Comparison of ENCODE assay signal across 26 mouse cellular contexts in the genomic region with DNA sequence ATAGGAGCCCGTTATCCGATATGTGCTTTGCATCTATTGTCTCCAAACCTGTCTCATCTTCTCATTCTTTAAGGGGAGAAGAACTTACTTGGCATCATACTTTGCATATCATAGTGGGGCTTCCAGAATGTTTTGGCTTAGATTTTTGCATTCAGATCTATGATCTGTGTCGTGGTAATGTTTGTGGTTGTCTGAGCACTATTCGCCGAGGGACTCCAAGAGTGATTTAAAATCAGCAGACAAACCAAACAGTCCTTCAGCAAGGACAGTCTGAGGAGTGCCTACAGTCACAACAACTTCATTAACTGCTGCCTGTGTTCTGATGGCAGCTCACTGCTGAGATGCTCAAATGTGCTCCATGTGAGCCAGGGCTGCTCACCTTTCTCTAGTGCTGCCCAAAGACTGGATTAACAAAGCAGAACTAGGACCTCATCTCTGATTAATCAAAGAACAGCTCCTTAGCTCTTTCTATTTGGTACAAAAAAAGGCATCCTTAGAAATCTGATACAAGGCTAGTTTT.
A peak's percentile ranks its signal among the peaks of the same experiment; 100 is the strongest.
DNase-seq lines count a peak whose midpoint lies in the region; ATAC-seq and TF ChIP-seq lines count a peak whose summit lies in the region.
"Had no signal": no experiment of that assay in that cellular context is flagged by ENCODE, and none has a peak within 500 bp of the region (broad histone marks: within the 10 kb centered on the region; RNA-seq: fewer than 3 reads in every experiment).

No protein-coding gene starts in this region.

- no peaks in the 10 kb centered on the region for H3K9me3 ChIP-seq in heart, embryonic 12.5 days (replicated peaks)
- H3K9me3 ChIP-seq in forebrain, embryonic 12.5 days: no peaks in the 10 kb centered on the region
- H3K9me3 ChIP-seq: heart, embryonic 15.5 days; limb, embryonic 12.5 days; liver, embryonic 13.5 days; stomach, embryonic 15.5 days had no signal

- no peak overlapping the region for H3K4me3 ChIP-seq in heart, embryonic 12.5 days
- no peak overlapping the region for H3K4me3 ChIP-seq in layer of hippocampus, adult 2 months
- no peak overlapping the region for H3K4me3 ChIP-seq in forebrain, embryonic 12.5 days (replicated peaks)
- H3K4me3 ChIP-seq: erythroblast, embryonic 14.5 days; heart, adult 2 months; heart, embryonic 15.5 days; limb, embryonic 12.5 days; liver, embryonic 13.5 days; stomach, embryonic 15.5 days had no signal

- 83% methylated on average over 5 of the region's 5 CpGs for WGBS in heart, embryonic 12.5 days
- 79% methylated on average over 5 of the region's 5 CpGs for WGBS in forebrain, embryonic 12.5 days

- DNase-seq in heart, adult 11 months: peak; percentile 14
- DNase-seq in layer of hippocampus, adult 2 months (ENCODE audit: low spot score in 2 of 2): no peak
- no peak for DNase-seq in layer of hippocampus, adult 9-11 months
- DNase-seq in brain, adult 2 months (ENCODE audit: low read depth, low spot score): peak; percentile 14
- DNase-seq in urinary bladder, postnatal 10 days (ENCODE audit: low spot score): no peak
- DNase-seq: adrenal gland, postnatal 14 days; cerebellum, adult 18-20 months; cerebellum, postnatal 36 days; gastrocnemius, postnatal 10 days; heart, adult 2 months; heart, postnatal 4 days; kidney, adult 11 months; kidney, postnatal 10 days; liver, embryonic 13.5 days; lung, postnatal 36 days; right cerebral cortex, postnatal 25 days; thymus, adult 2 months had no signal

- no peak overlapping the region for H3K9ac ChIP-seq in heart, embryonic 12.5 days
- H3K9ac ChIP-seq in forebrain, embryonic 12.5 days: no peak overlapping the region
- H3K9ac ChIP-seq: heart, embryonic 15.5 days; limb, embryonic 12.5 days; liver, embryonic 13.5 days; lung, embryonic 14.5 days; stomach, embryonic 15.5 days had no signal

- 0 out of 2 replicates have a peak, but pooled peaks cover 10% of the 10 kb centered on the region for H3K27me3 ChIP-seq in heart, embryonic 12.5 days (replicated peaks)
- no peaks in the 10 kb centered on the region for H3K27me3 ChIP-seq in forebrain, embryonic 12.5 days
- H3K27me3 ChIP-seq: CH12.LX; limb, embryonic 12.5 days; stomach, embryonic 15.5 days had no signal

- H3K36me3 ChIP-seq in heart, embryonic 12.5 days: no peaks in the 10 kb centered on the region
- H3K36me3 ChIP-seq in forebrain, embryonic 12.5 days (replicated peaks): no peaks in the 10 kb centered on the region
- H3K36me3 ChIP-seq: heart, embryonic 15.5 days; limb, embryonic 12.5 days; liver, embryonic 13.5 days; stomach, embryonic 15.5 days had no signal

- peaks cover 8% of the 10 kb centered on the region for H3K4me1 ChIP-seq in heart, embryonic 12.5 days (replicated peaks)
- H3K4me1 ChIP-seq in forebrain, embryonic 12.5 days: peaks cover 8% of the 10 kb centered on the region; the same call in 1 of the 2 replicates
- H3K4me1 ChIP-seq: heart, embryonic 15.5 days; liver, embryonic 13.5 days; stomach, embryonic 15.5 days had no signal

- no peak for ATAC-seq in heart, embryonic 12.5 days (ENCODE audit: insufficient number of reproducible peaks, low FRiP score)
- ATAC-seq in forebrain, embryonic 12.5 days (ENCODE audit: low FRiP score): no peak
- no peak for ATAC-seq in CD4-positive, CD25-positive, alpha-beta regulatory T cell, adult 4 months

- no peak for TF ChIP-seq CTCF in layer of hippocampus, adult 2 months (conservative IDR thresholded peaks at IDR 0.05)

- H3K27ac ChIP-seq in heart, embryonic 12.5 days (ENCODE audit: poor library complexity, severe bottlenecking): no peak overlapping the region
- H3K27ac ChIP-seq in layer of hippocampus, adult 2 months: peak overlapping the region; percentile 76
- 0 out of 2 replicates have a peak overlapping the region, but pooled peaks have one; percentile 36 for H3K27ac ChIP-seq in forebrain, embryonic 12.5 days
- H3K27ac ChIP-seq: heart, adult 2 months; heart, embryonic 15.5 days; limb, embryonic 12.5 days; liver, embryonic 13.5 days; stomach, embryonic 15.5 days had no signal

- H3K4me2 ChIP-seq in heart, embryonic 12.5 days: no peak overlapping the region
- no peak overlapping the region for H3K4me2 ChIP-seq in forebrain, embryonic 12.5 days
- H3K4me2 ChIP-seq: heart, embryonic 15.5 days; limb, embryonic 12.5 days; liver, embryonic 13.5 days; lung, embryonic 14.5 days; stomach, embryonic 15.5 days had no signal

Comparison
In these comparisons a context has a peak if more than half of its experiments do, and no peak if none do; other contexts are left out.
1. DNase-seq: peak in heart, adult 11 months (single experiment) and brain, adult 2 months (single experiment); none in layer of hippocampus, adult 2 months (0 of 2), layer of hippocampus, adult 9-11 months (single experiment) and urinary bladder, postnatal 10 days (single experiment).